Mouse (Mus musculus): ENCODE results near the gene Hmx2. TPM values are rescaled to one million over a fixed set of nuclear protein-coding genes. Genes with fewer than 3 reads are reported as not detected.

The Hmx2 gene
- total RNA-seq, 2 experiments from 2014 or later = not detected

- no peak for TF ChIP-seq CTCF (conservative IDR thresholded peaks at IDR 0.05)
- DNase-seq (ENCODE audit: low spot score in 2 of 2) = no peak
- no peak overlapping the region for H3K4me3 ChIP-seq
- no peak overlapping the region for H3K27ac ChIP-seq
These were observed 33.6 kb downstream of the Hmx2 start for GRCm38 (mm10) chr7:131582178-131582577.

- no peak for TF ChIP-seq CTCF (conservative IDR thresholded peaks at IDR 0.05)
- Histone ChIP-seq H3K4me3 (no peak overlapping the region), H3K27ac (no peak overlapping the region)
- no peak for DNase-seq (ENCODE audit: low spot score in 2 of 2)
These were observed 37.0 kb downstream of the Hmx2 start for GRCm38 (mm10) chr7:131585551-131585950.

- H3K27ac ChIP-seq = no peak overlapping the region
- DNase-seq (ENCODE audit: low spot score in 2 of 2) = no peak
- no peak overlapping the region for H3K4me3 ChIP-seq
- TF ChIP-seq CTCF (conservative IDR thresholded peaks at IDR 0.05) = no peak
These were observed 49.4 kb downstream of the Hmx2 start for GRCm38 (mm10) chr7:131597779-131598482.

GRCm38 (mm10) chr7:131598483-131598824 is 49.9 kb downstream of the Hmx2 start:
- peak; percentile 19 to 67 for DNase-seq (ENCODE audit: low spot score in 2 of 2)
- Histone ChIP-seq H3K27ac (no peak overlapping the region), H3K4me3 (no peak overlapping the region)
- TF ChIP-seq CTCF (conservative IDR thresholded peaks at IDR 0.05) = peak; percentile 80

- DNase-seq (ENCODE audit: low spot score in 2 of 2) = no peak
- TF ChIP-seq CTCF (conservative IDR thresholded peaks at IDR 0.05) = no peak
- H3K4me3 ChIP-seq = no peak overlapping the region
- no peak overlapping the region for H3K27ac ChIP-seq
These were observed 53.5 kb downstream of the Hmx2 start for GRCm38 (mm10) chr7:131602106-131602505.

GRCm38 (mm10) chr7:131603186-131603585 is 54.6 kb downstream of the Hmx2 start:
- DNase-seq (ENCODE audit: low spot score in 2 of 2) = no peak
- Histone ChIP-seq H3K4me3 (no peak overlapping the region), H3K27ac (no peak overlapping the region)
- no peak for TF ChIP-seq CTCF (conservative IDR thresholded peaks at IDR 0.05)

GRCm38 (mm10) chr7:131604946-131605345 is 56.4 kb downstream of the Hmx2 start:
- TF ChIP-seq CTCF (conservative IDR thresholded peaks at IDR 0.05) = no peak
- Histone ChIP-seq H3K27ac (no peak overlapping the region), H3K4me3 (no peak overlapping the region)
- DNase-seq (ENCODE audit: low spot score in 2 of 2) = no peak

GRCm38 (mm10) chr7:131605481-131605880 is 56.9 kb downstream of the Hmx2 start:
- no peak for TF ChIP-seq CTCF (conservative IDR thresholded peaks at IDR 0.05)

More at GRCm38 (mm10) chr7:131605481-131605880, 56.9 kb downstream of the Hmx2 start:
- H3K27ac ChIP-seq = no peak overlapping the region
- H3K4me3 ChIP-seq = no peak overlapping the region
- DNase-seq (ENCODE audit: low spot score in 2 of 2) = no peak

Other genes with a start within 250 kb of the Hmx2 start
- under 1 TPM in 1 of 2 experiments, not detected in 1; 0.15 TPM for gene Cuzd1, start 226.5 kb upstream of the Hmx2 start, total RNA-seq (2021)
- gene Fam24b, start 219.3 kb upstream of the Hmx2 start, total RNA-seq (2021) = not detected
- not detected for gene Fam24a, start 214.9 kb upstream of the Hmx2 start, total RNA-seq (2021)
- gene 2310057M21Rik, start 186.0 kb upstream of the Hmx2 start, total RNA-seq (2021) = 10 to 100 TPM; 25.7 to 32.2 TPM
- gene Pstk, start 177.6 kb upstream of the Hmx2 start, total RNA-seq (2021) = 10 to 100 TPM; 50.1 to 57.4 TPM
- gene Ikzf5, start 138.3 kb upstream of the Hmx2 start, total RNA-seq (2021) = 10 to 100 TPM; 52.3 to 55.6 TPM
- gene Acadsb, start 138.2 kb upstream of the Hmx2 start, total RNA-seq (2021) = 10 to 100 TPM; 83.9 to 92.3 TPM
- not detected for gene Hmx3, start 5.9 kb upstream of the Hmx2 start, total RNA-seq (2021)
- gene Bub3, start 11.4 kb downstream of the Hmx2 start, total RNA-seq (2021) = 10 to 100 TPM; 59.4 to 66.3 TPM